Mouse (Mus musculus) lung, postnatal 0 days (tissue): ENCODE results near the gene Tmco5b. TPM values are rescaled to one million over a fixed set of nuclear protein-coding genes. Genes with fewer than 3 reads are reported as not detected.

ENCODE experiments used
- ATAC-seq: fragments of 200-750 bp; cut with Nextera tagmentation; 2 replicates; pipeline ENCODE4 v1.8.0; 2017; ENCODE audit warnings: moderate library complexity
- DNase-seq: peaks from one replicate; pipeline ENCODE4 v3.0.0-alpha.2; 2016; ENCODE audit warnings: low spot score
- H3K27ac ChIP-seq: fragments of 300-500 bp; sonication (generic); 2 replicates; pipeline ENCODE4 v1.5.1; 2014; ENCODE audit warnings: antibody characterized with exemption, mild to moderate bottlenecking, low read length, mixed read lengths
- H3K27me3 ChIP-seq: fragments of 300-500 bp; sonication (generic); replicated peaks from 2 replicates; pipeline ENCODE4 v1.6.1; 2014; ENCODE audit warnings: low read length, mixed read lengths; ENCODE audit not compliant: insufficient read depth
- H3K36me3 ChIP-seq: fragments of 300-500 bp; sonication (generic); 2 replicates; pipeline ENCODE4 v1.6.1; 2014; ENCODE audit warnings: low read length, mixed read lengths; ENCODE audit not compliant: insufficient read depth
- H3K4me1 ChIP-seq: fragments of 300-500 bp; sonication (generic); 2 replicates; pipeline ENCODE4 v1.6.1; 2014; ENCODE audit warnings: antibody characterized with exemption, low read depth, low read length, mixed read lengths; ENCODE audit not compliant: insufficient read depth
- H3K4me2 ChIP-seq: fragments of 300-500 bp; sonication (generic); replicated peaks from 2 replicates; pipeline ENCODE4 v1.6.1; 2014; ENCODE audit warnings: low read depth, mild to moderate bottlenecking, low read length, moderate library complexity, mixed read lengths
- H3K4me3 ChIP-seq: fragments of 300-500 bp; sonication (generic); 2 replicates; pipeline ENCODE4 v1.5.1; 2014; ENCODE audit warnings: low read depth, low read length
- H3K9ac ChIP-seq: fragments of 300-500 bp; sonication (generic); replicated peaks from 2 replicates; pipeline ENCODE4 v1.6.1; 2014; ENCODE audit warnings: low read depth, mild to moderate bottlenecking
- H3K9me3 ChIP-seq: fragments of 300-500 bp; sonication (generic); 2 replicates; pipeline ENCODE4 v1.6.1; 2016; ENCODE audit warnings: low read length, mixed read lengths
- CTCF ChIP-seq: IDR thresholded peaks from 2 replicates; pipeline ENCODE4 v1.5.1; 2016; ENCODE audit warnings: antibody characterized with exemption, mild to moderate bottlenecking
- EP300 ChIP-seq: IDR thresholded peaks from 2 replicates; pipeline ENCODE4 v1.6.1; 2016; ENCODE audit warnings: antibody characterized with exemption, mild to moderate bottlenecking, control low read depth
- WGBS: fragments of 180-500 bp; shearing (Covaris S2); extraction: QIAGEN DNeasy Blood & Tissue Kit; methylation state at CpG from one replicate; pipeline ENCODE4 v1.1.7; 2014; 5-methylcytosine and 5-hydroxymethylcytosine counted together
- polyA plus RNA-seq: library from polyadenylated mRNA; unstranded; fragments of >200 nt; fragmentation: Nextera tagmentation; extraction: Ambion mirVana; gene quantifications from 2 replicates; pipeline ENCODE4 v1.2.1, GENCODE M21; 2015

Gene Tmco5b
- not detected in 2 replicates for polyA plus RNA-seq

DNA sequence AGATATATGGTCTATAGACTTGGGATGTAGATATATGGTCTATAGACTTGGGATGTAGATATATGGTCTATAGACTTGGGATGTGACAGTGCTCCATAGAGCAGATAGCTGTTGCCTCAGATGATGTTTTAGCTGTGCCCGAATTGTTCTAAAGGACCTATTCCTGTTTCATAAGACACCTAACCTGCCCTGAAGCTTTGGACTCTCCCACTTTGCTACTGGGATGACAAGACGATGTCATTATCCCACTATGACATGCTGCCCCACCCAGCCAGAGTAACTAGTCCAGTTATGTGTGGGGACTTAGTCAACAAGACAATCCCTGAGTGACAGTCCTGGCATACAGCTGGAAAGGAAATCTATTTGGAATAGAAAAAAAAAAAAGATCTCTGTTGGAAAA is at the start of gene Tmco5b:
TSS of gene Tmco5b (plus strand) at position 301 of the 400 bp plus-strand sequence.
- no peak for TF ChIP-seq EP300
- no peak for TF ChIP-seq CTCF
- DNase-seq (no peak), ATAC-seq (no peak)
- Histone ChIP-seq H3K4me2 (no peak within 1 kb of the TSS), H3K4me1 (no peaks in the 10 kb centered on the region), H3K9me3 (no peaks in the 10 kb centered on the region), H3K9ac (no peak within 1 kb of the TSS), H3K27me3 (no peaks in the 10 kb centered on the region), H3K27ac (no peak within 1 kb of the TSS), H3K36me3 (no peaks in the 10 kb centered on the region), H3K4me3 (no peak within 1 kb of the TSS)
- WGBS, result 85% methylated on average over 2 of the region's 2 CpGs

DNA sequence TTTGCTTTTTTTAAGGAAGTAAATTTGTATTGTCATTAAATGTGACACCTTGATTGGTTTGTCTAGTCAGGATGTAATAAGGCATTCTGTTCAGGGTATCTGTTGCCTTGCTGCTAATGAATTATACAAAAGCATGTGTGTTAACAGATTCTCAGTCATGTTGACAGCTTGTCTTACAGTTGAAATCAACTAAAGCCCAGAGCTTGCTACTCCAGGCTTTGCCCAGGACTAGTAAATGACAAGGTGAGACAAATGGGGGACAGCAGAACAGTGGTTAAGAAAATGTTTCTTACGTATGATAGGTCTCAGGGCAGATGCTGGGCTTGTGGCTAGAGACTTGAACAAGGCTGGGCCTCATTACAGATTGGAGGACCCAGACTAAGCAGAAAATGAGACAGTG is 48.5 kb upstream of the Tmco5b start:
- Histone ChIP-seq H3K4me3 (no peak overlapping the region), H3K9ac (no peak overlapping the region), H3K27ac (no peak overlapping the region), H3K4me1 (no peaks in the 10 kb centered on the region), H3K9me3 (no peaks in the 10 kb centered on the region), H3K36me3 (no peaks in the 10 kb centered on the region), H3K27me3 (no peaks in the 10 kb centered on the region), H3K4me2 (no peak overlapping the region)
- 45% methylated on average over 1 of the region's 1 CpGs for WGBS
- no peak for TF ChIP-seq CTCF
- no peak for TF ChIP-seq EP300
- no peak for DNase-seq
- no peak for ATAC-seq

GRCm38 (mm10) chr2:113238871-113239270 is 46.7 kb upstream of the Tmco5b start:
- no peaks in the 10 kb centered on the region for H3K27me3 ChIP-seq
- no peak overlapping the region for H3K27ac ChIP-seq
- ATAC-seq (no peak), DNase-seq (no peak)
- H3K9me3 ChIP-seq, result no peaks in the 10 kb centered on the region
- no peaks in the 10 kb centered on the region for H3K36me3 ChIP-seq
- 41% methylated on average over 5 of the region's 5 CpGs for WGBS
- H3K9ac ChIP-seq, result no peak overlapping the region
- TF ChIP-seq EP300, result no peak
- TF ChIP-seq CTCF, result no peak
- no peaks in the 10 kb centered on the region for H3K4me1 ChIP-seq
- no peak overlapping the region for H3K4me2 ChIP-seq
- H3K4me3 ChIP-seq, result no peak overlapping the region

- WGBS, result 34% methylated on average over 18 of the region's 18 CpGs
- Histone ChIP-seq H3K27ac (no peak overlapping the region), H3K36me3 (no peaks in the 10 kb centered on the region), H3K4me1 (no peaks in the 10 kb centered on the region), H3K4me3 (no peak overlapping the region), H3K9ac (no peak overlapping the region), H3K27me3 (no peaks in the 10 kb centered on the region), H3K4me2 (no peak overlapping the region), H3K9me3 (no peaks in the 10 kb centered on the region)
- DNase-seq, result peak; percentile 37
- TF ChIP-seq EP300 (no peak), CTCF (peak; percentile 60)
- ATAC-seq, result no peak
These were observed 17.1 kb downstream of the Tmco5b start for GRCm38 (mm10) chr2:113302349-113303239.

- Histone ChIP-seq H3K27ac (no peak overlapping the region), H3K4me2 (no peak overlapping the region), H3K9me3 (no peaks in the 10 kb centered on the region), H3K9ac (no peak overlapping the region), H3K4me3 (no peak overlapping the region), H3K4me1 (no peaks in the 10 kb centered on the region), H3K36me3 (no peaks in the 10 kb centered on the region), H3K27me3 (no peaks in the 10 kb centered on the region)
- TF ChIP-seq EP300, result no peak
- TF ChIP-seq CTCF, result no peak
- DNase-seq (no peak), ATAC-seq (no peak)
- 55% methylated on average over 4 of the region's 4 CpGs for WGBS
These were observed 17.7 kb downstream of the Tmco5b start for GRCm38 (mm10) chr2:113303240-113303538.

DNA sequence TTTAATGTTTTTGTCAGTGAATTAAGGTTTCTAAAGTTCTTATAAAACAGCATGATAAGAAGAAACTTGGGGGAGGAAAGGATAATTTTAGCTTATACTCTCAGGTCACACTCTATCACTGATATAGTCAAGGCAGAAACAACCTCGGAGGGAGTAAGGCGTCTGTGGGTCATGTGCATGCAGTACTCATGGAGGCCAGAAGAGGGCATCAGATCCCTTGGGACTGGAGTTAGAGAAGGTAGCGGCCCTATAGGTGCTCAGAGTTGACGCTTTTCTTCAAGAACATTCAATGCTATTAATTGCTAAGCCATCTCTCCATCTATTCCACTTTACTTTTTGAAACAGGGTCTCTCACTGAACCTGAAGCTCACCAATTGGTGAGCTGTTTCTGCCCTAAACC is 19.8 kb downstream of the Tmco5b start:
- ATAC-seq, result no peak; the same call in 1 of the 2 replicates

More for the DNA sequence above, 19.8 kb downstream of the Tmco5b start:
- no peaks in the 10 kb centered on the region for H3K9me3 ChIP-seq
- H3K4me2 ChIP-seq, result no peak overlapping the region
- H3K4me3 ChIP-seq, result no peak overlapping the region
- no peaks in the 10 kb centered on the region for H3K4me1 ChIP-seq
- no peak for TF ChIP-seq EP300
- peak; percentile 90 for TF ChIP-seq CTCF
- H3K27me3 ChIP-seq, result no peaks in the 10 kb centered on the region
- H3K27ac ChIP-seq, result no peak overlapping the region
- 5% methylated on average over 4 of the region's 4 CpGs for WGBS
- H3K36me3 ChIP-seq, result no peaks in the 10 kb centered on the region
- no peak overlapping the region for H3K9ac ChIP-seq
- DNase-seq, result peak; percentile 73
